Mouse (Mus musculus) G1E-ER4 (cell line): ENCODE data around the gene Fto. TPM values are rescaled to one million over a fixed set of nuclear protein-coding genes. Genes with fewer than 3 reads are reported as not detected.

Source experiments
- GATA1 ChIP-seq: IDR thresholded peaks from one replicate; pipeline ENCODE4 v1.8.0; 2012; ENCODE audit warnings: low read length, inconsistent platforms
- polyA plus RNA-seq: library from polyadenylated mRNA; stranded (reverse); fragments of >175 nt; gene quantifications from 2 replicates; pipeline ENCODE4 v1.2.3, GENCODE M21; 2012

Gene Fto
- polyA plus RNA-seq, 1 experiment, result 9.6 TPM

GRCm38 (mm10) chr8:91385808-91386207 lies 72.5 kb downstream of the Fto start:
- no peak for TF ChIP-seq GATA1

DNA sequence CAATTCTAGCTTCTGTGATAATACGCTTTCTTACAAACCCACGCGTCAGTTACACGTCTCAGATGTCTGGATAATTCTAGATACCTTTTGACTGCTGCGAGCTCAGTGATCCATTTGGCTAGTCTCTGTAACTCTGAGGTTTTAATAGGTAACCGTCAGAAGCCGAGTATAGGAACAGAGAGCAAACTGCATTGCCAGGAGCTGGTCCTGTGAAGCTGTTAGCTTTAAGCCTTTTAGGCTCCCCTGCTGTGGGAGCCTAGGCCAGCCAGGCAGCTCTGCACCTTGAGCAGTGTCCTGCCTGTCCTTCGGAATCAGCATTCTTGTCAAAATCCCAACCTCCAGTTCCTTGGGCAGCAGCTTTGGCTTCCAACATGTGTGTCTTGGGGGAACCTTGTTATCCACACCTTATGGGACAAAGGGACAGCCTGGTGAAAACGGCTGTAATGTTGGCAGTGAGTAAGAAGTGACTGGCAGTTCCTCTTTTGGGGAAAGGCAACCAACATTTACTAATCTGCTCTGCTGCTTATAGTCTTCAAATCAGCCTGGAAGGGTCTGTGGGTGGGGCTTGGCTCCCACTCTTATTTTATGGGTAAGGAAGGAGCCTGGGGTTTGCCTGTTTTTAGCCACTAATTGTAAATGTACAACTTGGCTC lies 77.2 kb downstream of the Fto start:
- TF ChIP-seq GATA1, result no peak

GRCm38 (mm10) chr8:91392261-91392660 lies 78.9 kb downstream of the Fto start:
- TF ChIP-seq GATA1, result no peak

DNA sequence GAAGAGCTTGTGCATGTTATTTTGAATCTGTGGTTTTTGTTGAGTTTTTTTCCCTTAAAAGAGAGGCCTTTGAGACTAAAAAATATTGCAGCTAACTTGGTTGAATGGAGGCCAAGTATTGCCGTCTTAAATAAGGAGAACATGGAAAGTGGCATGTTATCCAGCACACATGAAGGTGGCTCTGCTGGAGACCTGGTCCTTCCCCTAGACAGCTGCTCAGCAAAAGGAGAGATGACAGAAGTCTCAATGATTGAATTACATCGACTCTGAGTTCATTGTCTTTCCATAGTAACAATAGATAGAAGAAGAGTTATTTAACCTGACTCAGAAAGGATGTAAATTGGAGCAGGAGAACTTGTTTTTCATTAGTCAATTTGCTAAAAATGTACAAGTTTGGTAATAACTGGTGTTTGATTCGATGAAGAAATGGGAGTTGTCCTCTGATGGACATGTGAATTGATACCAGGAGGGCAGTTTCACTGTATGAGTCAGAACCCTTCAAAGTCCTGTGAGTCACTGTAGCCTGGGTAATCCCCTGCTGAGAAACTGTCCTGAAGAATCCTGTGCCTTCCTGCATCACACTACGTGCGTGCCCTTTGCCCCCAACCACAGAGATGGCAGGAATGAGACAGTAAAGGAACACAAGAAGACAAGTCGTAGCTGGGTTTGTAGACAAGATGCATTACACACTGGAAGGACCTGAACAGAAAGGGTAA lies 82.2 kb downstream of the Fto start:
- no peak for TF ChIP-seq GATA1

GRCm38 (mm10) chr8:91398053-91398452 lies 84.7 kb downstream of the Fto start:
- no peak for TF ChIP-seq GATA1

GRCm38 (mm10) chr8:91402980-91403975 lies 90.0 kb downstream of the Fto start:
- TF ChIP-seq GATA1, result no peak

DNA sequence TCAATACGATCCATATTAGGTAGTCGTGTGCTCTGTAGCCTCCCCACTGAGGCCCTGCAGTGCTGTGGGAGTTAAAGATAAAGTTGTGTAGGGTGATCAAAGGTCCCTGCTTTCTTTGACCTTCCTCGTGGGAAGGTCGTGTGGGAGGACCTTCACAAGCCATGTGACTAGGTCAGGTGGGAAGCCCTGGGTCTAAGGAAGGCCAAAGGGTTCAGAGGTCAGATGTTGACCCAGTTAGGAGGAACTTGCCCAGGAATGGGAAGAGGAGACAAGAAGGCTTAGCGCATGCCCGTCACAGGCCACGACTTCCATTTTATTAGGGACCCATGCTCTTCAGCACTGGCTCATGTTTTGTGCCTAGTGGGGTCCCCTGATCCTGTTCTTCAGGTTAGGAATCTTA lies 91.0 kb downstream of the Fto start:
- TF ChIP-seq GATA1, result no peak

GRCm38 (mm10) chr8:91405099-91405498 lies 91.8 kb downstream of the Fto start:
- TF ChIP-seq GATA1, result no peak

DNA sequence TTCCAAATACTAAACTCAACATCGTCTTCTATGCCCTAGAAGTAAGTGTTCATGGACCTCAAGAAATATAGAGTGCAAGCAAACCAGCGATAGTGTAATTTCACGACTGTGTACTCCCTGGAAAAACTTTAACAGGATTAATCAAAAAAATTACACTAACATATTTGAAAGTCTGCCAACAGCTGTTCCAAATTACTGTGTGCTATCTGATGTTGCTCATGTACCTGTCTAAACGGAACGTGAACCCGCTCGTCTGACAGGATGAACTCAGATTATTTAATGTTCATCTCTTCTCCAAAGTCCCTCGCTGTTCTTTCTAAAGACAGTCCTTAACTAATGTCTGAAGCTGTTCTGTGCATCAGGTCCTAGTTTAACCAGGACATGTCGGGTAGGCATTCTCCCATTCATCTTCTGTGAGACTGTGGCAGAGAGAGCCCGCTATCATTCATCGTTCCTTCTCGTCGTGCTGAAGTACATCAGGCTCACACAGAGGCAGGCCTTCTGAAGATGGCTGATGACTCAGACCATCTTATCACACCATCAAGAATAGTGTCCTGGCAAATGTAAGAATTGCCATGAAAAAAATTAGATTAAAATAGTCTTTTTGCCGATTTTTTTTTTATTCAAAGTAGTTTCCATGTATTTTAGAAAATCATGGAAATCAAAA lies 93.4 kb downstream of the Fto start:
- no peak for TF ChIP-seq GATA1

DNA sequence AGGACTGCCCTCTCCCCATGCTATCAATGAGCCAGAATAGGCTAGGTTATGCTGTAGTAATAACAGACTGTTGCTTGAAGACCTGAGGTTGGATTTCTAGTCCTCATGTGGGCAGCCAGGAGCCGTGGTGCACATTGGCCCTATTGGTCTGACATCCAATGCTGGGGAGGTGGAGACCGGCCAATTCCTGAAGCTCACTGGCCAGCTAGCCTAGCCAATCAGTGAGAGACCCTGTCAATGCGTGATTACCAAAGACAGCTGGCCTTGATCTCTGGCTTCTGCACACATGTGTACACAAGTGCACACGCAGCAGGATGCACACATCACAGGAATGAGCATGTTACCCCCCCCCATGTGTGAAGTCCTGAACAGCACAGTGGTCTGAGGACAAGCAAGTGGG lies 94.6 kb downstream of the Fto start:
- no peak for TF ChIP-seq GATA1

DNA sequence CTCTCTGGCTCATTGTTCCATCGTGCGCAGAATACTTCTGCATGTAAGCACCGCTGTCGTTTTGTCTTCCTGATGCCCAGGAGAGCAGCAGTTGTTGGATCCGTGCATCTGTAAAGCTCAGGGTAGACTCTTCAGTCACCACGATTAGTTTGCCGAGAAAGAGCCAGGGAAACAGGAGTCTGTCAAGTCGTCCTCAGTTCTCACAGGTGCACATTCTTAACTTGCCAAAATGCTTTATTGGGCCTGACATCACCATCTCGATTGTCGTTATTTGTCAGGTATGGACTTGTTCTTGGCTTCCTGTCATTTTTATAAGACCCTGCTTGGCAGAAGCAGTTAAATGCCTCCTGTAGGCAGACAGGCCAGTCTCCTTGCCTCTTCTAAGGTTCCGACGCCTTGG lies 96.7 kb downstream of the Fto start:
- TF ChIP-seq GATA1, result no peak

GRCm38 (mm10) chr8:91424491-91425074 lies 111.3 kb downstream of the Fto start:
- TF ChIP-seq GATA1, result no peak

GRCm38 (mm10) chr8:91425251-91425866 lies 112.0 kb downstream of the Fto start:
- TF ChIP-seq GATA1, result no peak

DNA sequence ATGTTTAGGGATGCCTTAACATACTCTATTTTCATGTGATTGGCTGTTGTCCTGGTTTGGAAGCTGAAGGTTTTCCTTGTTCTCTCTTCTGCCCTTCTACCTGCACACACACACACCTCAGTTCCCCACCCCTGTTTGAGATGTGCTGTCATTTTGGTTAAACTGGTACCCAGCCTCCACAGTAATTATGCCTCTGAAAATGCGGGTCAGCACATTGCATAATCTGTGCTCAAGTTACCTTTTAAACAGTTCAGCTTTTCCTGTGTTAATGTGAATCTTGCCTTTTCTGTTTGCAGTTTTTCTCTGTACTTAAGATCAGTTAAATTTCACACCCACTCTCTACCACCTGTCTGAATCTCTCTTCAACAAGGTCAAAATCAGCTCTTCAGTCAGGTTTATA lies 113.2 kb downstream of the Fto start:
- TF ChIP-seq GATA1, result no peak
